Comparison of ENCODE assay signal across 10 mouse cellular contexts in genomic region chr15:27724298-27724697, GRCm38 (mm10). TPM values are rescaled to one million over a fixed set of nuclear protein-coding genes. Genes with fewer than 3 reads are reported as not detected.
A peak's percentile ranks its signal among the peaks of the same experiment; 100 is the strongest.
DNase-seq lines count a peak whose midpoint lies in the region; ATAC-seq lines count a peak whose summit lies in the region.
"Had no signal": no experiment of that assay in that cellular context is flagged by ENCODE, and none has a peak within 500 bp of the region (broad histone marks: within the 10 kb centered on the region; RNA-seq: fewer than 3 reads in every experiment).

No protein-coding gene starts in this region.

- no peak for DNase-seq in heart, postnatal 10 days
- peak; percentile 25 to 27 for DNase-seq in spleen, postnatal 36 days (ENCODE audit: low spot score in 2 of 2)
- DNase-seq in spleen, postnatal 14 days (ENCODE audit: low spot score in 2 of 2), result no peak
- peak; percentile 51 for DNase-seq in thymus, postnatal 4 days
- no peak for DNase-seq in c-Kit-positive CD71-positive TER-119-positive erythroid progenitor cells, embryonic 14.5 days (ENCODE audit: low spot score)
- no peak for DNase-seq in cerebellum, postnatal 25 days
- DNase-seq: adrenal gland, adult 2 months had no signal

- H3K9ac ChIP-seq in heart, embryonic 12.5 days, result no peak overlapping the region
- H3K9ac ChIP-seq in liver, embryonic 15.5 days, result no peak overlapping the region
- H3K9ac ChIP-seq: neural tube, embryonic 15.5 days had no signal

- peaks cover 22% of the 10 kb centered on the region for H3K4me1 ChIP-seq in heart, embryonic 12.5 days (replicated peaks)
- peaks cover 8% of the 10 kb centered on the region for H3K4me1 ChIP-seq in liver, embryonic 15.5 days (replicated peaks)

- intact Hi-C loops in heart, postnatal 10 days (cut with DNase I), result no loop called here

- 46% methylated on average over 6 of the region's 6 CpGs for WGBS in heart, embryonic 12.5 days
- 13% methylated on average over 6 of the region's 6 CpGs for WGBS in liver, embryonic 15.5 days (ENCODE audit: insufficient replicate concordance)

- no peaks in the 10 kb centered on the region for H3K27me3 ChIP-seq in heart, embryonic 12.5 days (replicated peaks)
- no peaks in the 10 kb centered on the region for H3K27me3 ChIP-seq in liver, embryonic 15.5 days
- H3K27me3 ChIP-seq: neural tube, embryonic 15.5 days had no signal

- peak overlapping the region; percentile 12; the same call in 1 of the 2 replicates for H3K4me2 ChIP-seq in heart, embryonic 12.5 days
- H3K4me2 ChIP-seq in liver, embryonic 15.5 days, result peak overlapping the region; percentile 36
- H3K4me2 ChIP-seq: neural tube, embryonic 15.5 days had no signal

- ATAC-seq in heart, embryonic 12.5 days (ENCODE audit: insufficient number of reproducible peaks, low FRiP score), result peak; percentile 48; the same call in 1 of the 2 replicates
- ATAC-seq in liver, embryonic 15.5 days (ENCODE audit: insufficient read depth), result no peak

- H3K36me3 ChIP-seq in heart, embryonic 12.5 days, result no peaks in the 10 kb centered on the region
- no peaks in the 10 kb centered on the region for H3K36me3 ChIP-seq in liver, embryonic 15.5 days (replicated peaks)
- H3K36me3 ChIP-seq: neural tube, embryonic 15.5 days had no signal

- peak overlapping the region; percentile 61 for H3K27ac ChIP-seq in heart, embryonic 12.5 days (ENCODE audit: poor library complexity, severe bottlenecking)
- H3K27ac ChIP-seq in liver, embryonic 15.5 days (replicated peaks), result no peak overlapping the region

- H3K9me3 ChIP-seq in heart, embryonic 12.5 days (replicated peaks), result peaks cover 3% of the 10 kb centered on the region; the same call in 1 of the 2 replicates
- no peaks in the 10 kb centered on the region for H3K9me3 ChIP-seq in liver, embryonic 15.5 days (replicated peaks)

- H3K4me3 ChIP-seq in heart, embryonic 12.5 days, result no peak overlapping the region
- no peak overlapping the region for H3K4me3 ChIP-seq in liver, embryonic 15.5 days (replicated peaks)
- H3K4me3 ChIP-seq: neural tube, embryonic 15.5 days had no signal

RNA-seq across cellular contexts. Expression of gene Otulinl, which starts 42.9 kb away (rescaled TPM):
- 3.5 and 3.6 TPM in 2 replicates for polyA plus RNA-seq in heart, embryonic 12.5 days (2016; fragmentation: Nextera tagmentation; extraction: Ambion mirVana)
- 1 to 10 TPM; 1.2 to 3.6 TPM for total RNA-seq in heart, postnatal 10 days (2021)
- 11.1 and 12.0 TPM in 2 replicates for polyA plus RNA-seq in liver, embryonic 15.5 days (2015; fragmentation: Nextera tagmentation; extraction: Ambion mirVana)

Comparison
In these comparisons a context has a peak if more than half of its experiments do, and no peak if none do; other contexts are left out.
1. DNase-seq: peak in spleen, postnatal 36 days (2 of 2) and thymus, postnatal 4 days (single experiment); none in heart, postnatal 10 days (0 of 2), spleen, postnatal 14 days (0 of 2), c-Kit-positive CD71-positive TER-119-positive erythroid progenitor cells, embryonic 14.5 days (single experiment) and cerebellum, postnatal 25 days (0 of 2).